Mouse (Mus musculus) liver, embryonic 16.5 days (tissue): ENCODE data around the gene Caap1. TPM values are rescaled to one million over a fixed set of nuclear protein-coding genes. Genes with fewer than 3 reads are reported as not detected.

Experiments used
- ATAC-seq: fragments of 200-750 bp; cut with Nextera tagmentation; 2 replicates; pipeline ENCODE4 v1.8.0; 2017; ENCODE audit warnings: low read depth, mild to moderate bottlenecking, moderate number of reproducible peaks, moderate library complexity
- H3K27ac ChIP-seq: fragments of 300-500 bp; sonication (generic); 2 replicates; pipeline ENCODE4 v1.5.1; 2014; ENCODE audit warnings: mild to moderate bottlenecking, low read length
- H3K27me3 ChIP-seq: fragments of 300-500 bp; sonication (generic); 2 replicates; pipeline ENCODE4 v1.6.1; 2014; ENCODE audit warnings: low read depth, low read length, mixed read lengths; ENCODE audit not compliant: control insufficient read depth, insufficient read depth
- H3K36me3 ChIP-seq: fragments of 300-500 bp; sonication (generic); 2 replicates; pipeline ENCODE4 v1.6.1; 2014; ENCODE audit warnings: mild to moderate bottlenecking; ENCODE audit not compliant: control insufficient read depth, insufficient read depth
- H3K4me1 ChIP-seq: fragments of 300-500 bp; sonication (generic); 2 replicates; pipeline ENCODE4 v1.6.1; 2014; ENCODE audit warnings: low read depth, low read length, mixed read lengths; ENCODE audit not compliant: control insufficient read depth
- H3K4me2 ChIP-seq: fragments of 300-500 bp; sonication (generic); 2 replicates; pipeline ENCODE4 v1.6.1; 2014; ENCODE audit warnings: low read depth, low read length, mixed read lengths
- H3K4me3 ChIP-seq: fragments of 300-500 bp; sonication (generic); 2 replicates; pipeline ENCODE4 v1.5.1; 2014; ENCODE audit warnings: low read depth, mild to moderate bottlenecking, low read length
- H3K9ac ChIP-seq: fragments of 300-500 bp; sonication (generic); 2 replicates; pipeline ENCODE4 v1.6.1; 2014; ENCODE audit warnings: low read depth, low read length
- H3K9me3 ChIP-seq: fragments of 300-500 bp; sonication (generic); replicated peaks from 2 replicates; pipeline ENCODE4 v1.6.1; 2016; ENCODE audit warnings: low read length; ENCODE audit not compliant: control insufficient read depth
- WGBS: fragments of 180-500 bp; shearing (Covaris S2); extraction: QIAGEN DNeasy Blood & Tissue Kit; methylation state at CpG from one replicate; pipeline ENCODE4 v1.1.7; 2014; ENCODE audit not compliant: insufficient replicate concordance; 5-methylcytosine and 5-hydroxymethylcytosine counted together
- polyA plus RNA-seq: library from polyadenylated mRNA; unstranded; fragments of >200 nt; fragmentation: Nextera tagmentation; extraction: Ambion mirVana; gene quantifications from 2 replicates; pipeline ENCODE4 v1.2.1, GENCODE M21; 2015

Caap1 gene
- polyA plus RNA-seq, 1 experiment from 2014 or later = 5.3 TPM

DNA sequence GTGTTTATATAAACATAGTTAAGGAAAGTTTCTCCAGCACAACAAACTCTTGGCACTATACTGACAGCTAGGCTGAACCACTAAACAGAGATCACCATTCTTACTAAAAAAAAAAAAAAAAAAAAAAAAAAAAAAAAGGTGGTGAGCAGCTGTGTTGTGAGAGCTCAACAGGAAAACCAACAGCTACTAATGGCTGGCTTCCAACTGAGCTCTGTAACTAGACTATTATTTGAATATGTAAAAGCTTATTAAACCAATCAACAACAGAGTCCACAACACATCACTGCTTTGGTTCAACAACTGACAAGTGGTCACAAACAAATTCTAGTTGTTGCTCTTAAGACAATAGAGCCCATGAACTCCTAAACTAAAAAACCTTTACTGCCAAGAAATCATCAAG lies 23.4 kb downstream of the Caap1 start:
- Histone ChIP-seq H3K9me3 (no peaks in the 10 kb centered on the region), H3K27ac (no peak overlapping the region), H3K4me3 (no peak overlapping the region), H3K36me3 (no peaks in the 10 kb centered on the region), H3K4me2 (no peak overlapping the region), H3K27me3 (no peaks in the 10 kb centered on the region), H3K9ac (no peak overlapping the region), H3K4me1 (no peaks in the 10 kb centered on the region)
- no peak for ATAC-seq

- no peaks in the 10 kb centered on the region for H3K36me3 ChIP-seq
Measured at GRCm38 (mm10) chr4:94529448-94529847, 27.1 kb downstream of the Caap1 start.

DNA sequence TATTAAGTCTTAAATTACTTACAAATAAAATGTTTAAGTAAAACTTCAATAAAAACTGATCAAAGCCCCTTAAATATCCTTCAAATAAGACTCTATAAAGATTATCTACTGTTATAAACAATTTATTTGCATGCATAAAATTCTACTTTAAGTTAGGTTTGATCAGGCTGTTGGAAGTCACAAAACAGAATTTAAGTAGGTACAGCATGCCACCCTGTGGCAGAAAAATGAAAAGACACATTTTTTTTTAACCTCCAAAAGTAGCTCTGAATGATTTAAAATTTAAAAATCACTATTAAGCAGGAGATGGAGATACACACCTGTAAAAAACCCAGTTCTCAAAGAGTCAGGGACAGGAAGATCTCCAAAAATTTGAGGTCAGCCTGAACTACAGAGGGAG lies 33.3 kb downstream of the Caap1 start:
- no peaks in the 10 kb centered on the region for H3K36me3 ChIP-seq
- no peak overlapping the region for H3K4me3 ChIP-seq
- ATAC-seq = no peak
- no peaks in the 10 kb centered on the region for H3K27me3 ChIP-seq
- no peak overlapping the region for H3K27ac ChIP-seq
- no peaks in the 10 kb centered on the region for H3K9me3 ChIP-seq
- H3K4me2 ChIP-seq = no peak overlapping the region
- no peak overlapping the region for H3K9ac ChIP-seq
- no peaks in the 10 kb centered on the region for H3K4me1 ChIP-seq

More at GRCm38 (mm10) chr4:94529448-94529847, 27.1 kb downstream of the Caap1 start:
- Histone ChIP-seq H3K27me3 (no peaks in the 10 kb centered on the region), H3K9me3 (no peaks in the 10 kb centered on the region), H3K4me3 (no peak overlapping the region), H3K4me2 (no peak overlapping the region), H3K9ac (no peak overlapping the region), H3K27ac (no peak overlapping the region), H3K4me1 (no peaks in the 10 kb centered on the region)
- WGBS = 93% methylated on average over 1 of the region's 1 CpGs
- no peak for ATAC-seq

DNA sequence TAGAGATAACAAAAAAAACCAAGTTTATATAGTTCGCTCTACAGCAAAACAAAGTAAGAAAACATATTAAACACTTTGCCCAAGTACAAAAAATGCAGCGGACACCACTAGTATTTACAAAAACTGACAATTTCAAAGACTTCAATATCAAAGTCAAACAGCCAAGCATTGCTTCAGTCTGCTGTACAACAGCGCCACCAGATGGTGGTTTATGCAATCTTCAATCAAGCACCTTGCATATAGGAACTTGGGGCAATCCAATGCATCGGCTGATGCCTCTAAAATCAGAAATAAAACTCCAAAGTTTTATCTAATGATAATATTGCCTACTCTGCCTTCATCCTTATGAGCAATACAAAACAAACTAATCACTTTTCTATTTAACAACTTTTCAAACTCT lies 39.0 kb downstream of the Caap1 start:
- WGBS = 62% methylated on average over 4 of the region's 4 CpGs
- no peak overlapping the region for H3K9ac ChIP-seq
- H3K27me3 ChIP-seq = no peaks in the 10 kb centered on the region
- no peaks in the 10 kb centered on the region for H3K9me3 ChIP-seq
- no peaks in the 10 kb centered on the region for H3K36me3 ChIP-seq
- H3K27ac ChIP-seq = no peak overlapping the region
- H3K4me2 ChIP-seq = no peak overlapping the region
- no peaks in the 10 kb centered on the region for H3K4me1 ChIP-seq
- H3K4me3 ChIP-seq = no peak overlapping the region
- no peak for ATAC-seq

DNA sequence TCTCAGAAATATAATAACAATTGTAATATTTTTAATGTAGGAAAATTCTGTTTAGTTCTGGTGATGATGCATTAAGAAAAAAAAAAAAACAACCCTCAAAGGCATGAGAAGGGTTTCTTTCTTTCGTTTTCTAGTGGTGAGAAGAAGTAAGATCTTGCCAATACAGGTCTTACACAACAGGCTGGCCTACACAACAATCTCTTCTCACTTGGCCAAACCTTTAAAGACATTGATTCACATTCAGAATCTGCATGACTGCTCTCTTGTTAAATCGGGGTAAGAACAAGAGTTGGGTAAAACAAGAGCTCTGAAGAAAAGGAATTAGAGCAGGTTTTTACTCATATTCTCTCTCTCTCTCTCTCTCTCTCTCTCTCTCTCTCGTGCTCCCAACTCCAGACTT lies 41.2 kb downstream of the Caap1 start:
- no peak overlapping the region for H3K9ac ChIP-seq
- no peak for ATAC-seq

GRCm38 (mm10) chr4:94476749-94477399 lies 79.7 kb downstream of the Caap1 start:
- Histone ChIP-seq H3K4me3 (no peak overlapping the region), H3K4me2 (no peak overlapping the region), H3K9me3 (no peaks in the 10 kb centered on the region), H3K27me3 (no peaks in the 10 kb centered on the region), H3K4me1 (no peaks in the 10 kb centered on the region), H3K27ac (no peak overlapping the region), H3K36me3 (no peaks in the 10 kb centered on the region), H3K9ac (no peak overlapping the region)
- no peak for ATAC-seq
- 81% methylated on average over 18 of the region's 18 CpGs for WGBS

More for the DNA sequence above, 41.2 kb downstream of the Caap1 start:
- H3K27me3 ChIP-seq = no peaks in the 10 kb centered on the region
- H3K4me1 ChIP-seq = no peaks in the 10 kb centered on the region
- no peak overlapping the region for H3K4me3 ChIP-seq
- no peak overlapping the region for H3K4me2 ChIP-seq
- no peaks in the 10 kb centered on the region for H3K36me3 ChIP-seq
- H3K27ac ChIP-seq = no peak overlapping the region
- WGBS = 60% methylated on average over 3 of the region's 3 CpGs
- no peaks in the 10 kb centered on the region for H3K9me3 ChIP-seq

DNA sequence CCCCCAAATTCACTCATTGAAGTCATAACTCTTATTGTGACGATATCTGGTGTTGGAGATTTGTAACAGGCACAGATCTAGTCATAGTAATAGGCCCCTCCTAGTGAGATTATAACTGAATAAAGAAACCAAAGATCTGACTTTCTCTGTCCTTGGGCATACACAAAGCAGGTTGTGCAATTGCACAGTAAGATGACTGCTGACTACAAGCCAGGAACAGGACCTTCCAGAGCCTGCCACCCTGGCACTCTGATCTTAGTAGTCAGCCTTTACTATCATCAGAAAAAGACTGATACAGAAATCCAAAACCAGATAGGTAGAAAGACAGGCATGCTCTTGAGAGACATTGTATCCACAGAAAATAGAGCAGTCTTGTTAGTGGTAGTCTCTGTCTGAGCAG lies 83.3 kb downstream of the Caap1 start:
- Histone ChIP-seq H3K9ac (no peak overlapping the region), H3K4me2 (no peak overlapping the region), H3K4me1 (no peaks in the 10 kb centered on the region), H3K27ac (no peak overlapping the region), H3K4me3 (no peak overlapping the region), H3K9me3 (no peaks in the 10 kb centered on the region), H3K27me3 (no peaks in the 10 kb centered on the region), H3K36me3 (no peaks in the 10 kb centered on the region)
- ATAC-seq = no peak
- WGBS = 79% methylated on average over 1 of the region's 1 CpGs

DNA sequence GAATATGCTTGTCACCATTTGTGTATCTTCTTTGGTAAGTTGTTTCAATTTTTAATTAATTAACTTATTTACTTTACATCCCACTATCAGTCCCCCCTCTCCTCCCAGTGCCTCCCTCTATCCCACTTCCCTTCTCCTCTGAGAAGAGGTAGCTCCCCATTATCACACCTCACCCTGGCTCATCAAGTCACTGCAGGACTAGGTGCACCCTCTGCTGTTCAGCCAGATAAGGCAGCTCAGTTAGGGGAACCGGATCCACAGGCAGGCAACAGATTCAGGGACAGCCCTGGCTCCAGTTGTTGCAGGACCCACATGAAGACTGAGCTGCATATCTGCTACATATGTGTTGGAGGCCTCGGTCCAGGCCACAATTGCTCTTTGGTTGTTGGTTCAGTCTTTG lies 97.2 kb downstream of the Caap1 start:
- H3K9ac ChIP-seq = no peak overlapping the region
- H3K4me3 ChIP-seq = no peak overlapping the region
- H3K4me2 ChIP-seq = no peak overlapping the region
- no peaks in the 10 kb centered on the region for H3K27me3 ChIP-seq
- H3K27ac ChIP-seq = no peak overlapping the region
- ATAC-seq = peak; percentile 74
- no peaks in the 10 kb centered on the region for H3K4me1 ChIP-seq
- no peaks in the 10 kb centered on the region for H3K36me3 ChIP-seq
- WGBS = 49% methylated on average over 2 of the region's 2 CpGs
- H3K9me3 ChIP-seq = no peaks in the 10 kb centered on the region

- Histone ChIP-seq H3K27ac (no peak overlapping the region), H3K27me3 (no peaks in the 10 kb centered on the region), H3K4me3 (no peak overlapping the region), H3K9ac (no peak overlapping the region), H3K36me3 (no peaks in the 10 kb centered on the region), H3K4me1 (no peaks in the 10 kb centered on the region), H3K9me3 (no peaks in the 10 kb centered on the region), H3K4me2 (no peak overlapping the region)
- no peak for ATAC-seq
- 71% methylated on average over 1 of the region's 1 CpGs for WGBS
Measured at GRCm38 (mm10) chr4:94454857-94455256, 101.7 kb downstream of the Caap1 start.
